Mouse (Mus musculus) retina, adult 2 months (tissue): ENCODE data around the gene Gucy2d.
A peak's percentile ranks its signal among the peaks of the same experiment; 100 is the strongest.

Experiments used
- DNase-seq: peaks from one replicate; pipeline ENCODE4 v3.0.0-alpha.2; 2012; ENCODE audit warnings: low read depth, low spot score

Gene Gucy2d

DNA sequence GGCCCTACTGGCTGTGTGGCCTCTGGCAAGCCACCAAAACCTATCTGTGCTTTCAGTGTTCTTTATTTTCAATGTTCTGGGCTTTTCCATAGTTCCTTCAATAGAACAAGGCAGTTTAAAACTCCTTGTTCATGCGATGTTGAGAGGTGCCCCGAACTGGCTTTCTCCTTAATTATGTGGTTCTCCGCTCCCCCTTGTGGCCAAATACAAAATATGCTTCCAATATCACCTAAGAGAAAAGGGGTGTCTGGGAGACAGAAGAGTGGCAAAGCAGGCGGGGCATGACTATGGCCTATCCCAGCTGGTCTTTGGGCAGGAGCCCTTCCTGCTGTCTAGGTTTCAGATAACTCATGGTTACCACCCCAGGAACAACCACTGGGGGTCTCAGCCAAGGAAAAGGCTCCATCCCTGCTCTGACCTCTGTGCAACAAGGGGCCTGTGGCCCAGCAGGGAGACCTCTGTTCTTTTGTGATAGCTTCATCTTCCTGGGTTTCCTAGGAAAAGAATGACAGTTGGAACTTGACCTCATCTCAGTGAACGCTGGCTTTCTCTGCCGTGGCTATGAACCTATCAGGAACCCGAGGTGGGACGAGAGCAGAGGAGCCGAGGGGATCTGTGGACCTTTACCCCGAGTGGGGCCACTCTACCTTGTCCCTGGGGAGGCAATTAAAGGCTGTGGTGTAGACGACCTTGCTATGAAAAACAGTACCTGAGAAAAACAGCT lies 7.5 kb downstream of the Gucy2d start:
- DNase-seq = no peak

- DNase-seq = no peak
Observed at GRCm38 (mm10) chr7:98448309-98448630, 8.1 kb downstream of the Gucy2d start.

DNA sequence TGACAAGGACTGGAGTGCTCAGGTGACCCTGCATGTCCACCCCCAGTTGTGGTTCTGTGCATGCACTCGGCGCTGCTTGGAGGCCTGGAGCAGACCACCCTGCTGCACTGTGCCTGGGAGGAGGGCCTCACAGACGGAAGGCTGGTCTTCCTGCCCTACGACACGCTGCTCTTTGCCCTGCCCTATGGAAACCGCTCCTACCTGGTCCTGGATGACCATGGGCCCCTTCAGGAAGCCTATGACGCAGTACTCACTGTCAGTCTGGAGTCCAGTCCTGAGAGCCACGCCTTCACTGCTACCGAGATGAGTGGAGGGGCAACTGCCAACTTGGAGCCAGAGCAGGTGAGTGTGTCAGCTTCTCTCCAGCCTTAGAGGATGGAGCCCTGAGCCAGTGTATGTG lies 9.5 kb downstream of the Gucy2d start:
- DNase-seq = no peak

DNA sequence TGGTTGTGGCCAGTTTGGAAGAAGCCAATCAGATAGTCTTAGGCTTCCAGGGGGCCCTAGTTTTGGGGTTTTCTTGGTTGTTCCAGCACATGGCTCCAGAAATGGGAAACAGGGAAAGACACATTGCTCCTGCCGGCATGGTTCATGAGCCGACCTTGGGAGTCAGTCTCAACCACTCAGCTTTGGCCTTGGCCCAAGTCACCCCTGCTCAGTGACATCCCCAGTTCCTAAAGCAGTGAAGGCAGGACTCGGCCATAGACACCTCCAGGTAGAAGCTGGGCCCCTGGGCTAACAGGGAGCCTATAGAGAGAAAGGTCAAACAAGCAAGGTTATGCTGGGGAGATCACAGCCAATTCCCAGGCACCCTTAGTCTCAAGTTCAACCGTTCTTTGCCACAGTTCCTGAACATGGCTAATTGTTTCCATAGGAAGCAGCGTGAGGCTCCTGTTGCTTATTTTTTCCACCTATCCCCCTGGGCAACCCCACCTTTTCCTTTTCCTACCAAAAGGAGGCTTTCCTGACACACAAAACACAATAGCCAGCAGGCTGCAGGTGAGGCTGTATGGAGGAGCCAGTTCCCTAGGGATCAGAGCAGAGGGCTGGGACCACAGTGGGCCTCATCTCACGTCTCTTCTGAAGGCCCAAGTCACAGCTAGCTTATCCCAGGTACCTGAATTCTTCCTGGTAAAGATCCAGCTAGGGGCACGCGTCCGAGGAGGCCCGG lies 14.3 kb downstream of the Gucy2d start:
- DNase-seq = no peak

GRCm38 (mm10) chr7:98460319-98460718 lies 20.1 kb downstream of the Gucy2d start:
- no peak for DNase-seq

GRCm38 (mm10) chr7:98469089-98469488 lies 28.9 kb downstream of the Gucy2d start:
- DNase-seq = no peak

DNA sequence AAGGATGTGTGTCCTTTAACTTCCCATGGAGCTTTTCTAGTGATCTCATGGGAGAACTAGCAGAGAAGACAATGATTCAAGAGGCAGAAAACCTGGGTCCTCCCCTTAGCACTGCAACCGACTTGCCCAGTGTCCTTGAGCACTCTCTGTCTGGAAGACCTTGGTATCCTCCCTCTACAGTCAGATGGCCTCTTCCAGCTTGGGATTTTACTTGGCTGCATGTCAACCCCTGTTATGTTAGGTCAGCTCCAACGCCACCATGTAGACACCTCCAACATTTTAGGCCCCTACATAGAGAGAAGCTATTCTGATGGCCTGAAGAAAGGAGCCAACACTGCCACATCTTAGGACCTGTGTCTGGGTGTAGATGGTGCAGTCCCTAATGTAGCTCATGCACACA lies 32.3 kb downstream of the Gucy2d start:
- DNase-seq = no peak

- DNase-seq = no peak
Observed at GRCm38 (mm10) chr7:98474558-98474957, 34.3 kb downstream of the Gucy2d start.

GRCm38 (mm10) chr7:98477153-98477552 lies 36.9 kb downstream of the Gucy2d start:
- no peak for DNase-seq

DNA sequence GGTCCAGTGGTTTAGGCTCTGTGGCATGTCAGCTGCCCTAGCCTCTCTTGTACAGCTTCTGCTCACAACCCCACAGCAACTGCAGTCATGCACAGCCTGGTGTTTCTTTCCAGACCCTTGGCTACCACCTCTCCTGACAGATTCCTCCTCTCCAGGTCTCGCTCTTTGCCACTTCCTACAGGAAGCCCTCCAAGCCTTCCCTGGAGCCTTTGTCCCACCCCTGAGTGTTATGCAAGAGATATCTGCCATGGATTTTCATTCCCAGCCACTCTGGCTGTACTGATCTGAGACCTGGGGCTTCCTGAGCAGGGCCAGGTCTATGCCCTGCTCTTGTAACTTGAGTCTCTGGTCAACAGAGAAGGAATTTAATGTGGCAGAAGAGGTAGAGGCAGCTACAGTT lies 40.3 kb downstream of the Gucy2d start:
- no peak for DNase-seq

GRCm38 (mm10) chr7:98481066-98481734 lies 41.0 kb downstream of the Gucy2d start:
- DNase-seq = peak; percentile 74

GRCm38 (mm10) chr7:98481861-98482260 lies 41.6 kb downstream of the Gucy2d start:
- DNase-seq = no peak

GRCm38 (mm10) chr7:98482551-98483267 lies 42.5 kb downstream of the Gucy2d start:
- no peak for DNase-seq

- DNase-seq = no peak
Observed at GRCm38 (mm10) chr7:98483268-98483607, 43.0 kb downstream of the Gucy2d start.

GRCm38 (mm10) chr7:98484878-98485277 lies 44.7 kb downstream of the Gucy2d start:
- no peak for DNase-seq

DNA sequence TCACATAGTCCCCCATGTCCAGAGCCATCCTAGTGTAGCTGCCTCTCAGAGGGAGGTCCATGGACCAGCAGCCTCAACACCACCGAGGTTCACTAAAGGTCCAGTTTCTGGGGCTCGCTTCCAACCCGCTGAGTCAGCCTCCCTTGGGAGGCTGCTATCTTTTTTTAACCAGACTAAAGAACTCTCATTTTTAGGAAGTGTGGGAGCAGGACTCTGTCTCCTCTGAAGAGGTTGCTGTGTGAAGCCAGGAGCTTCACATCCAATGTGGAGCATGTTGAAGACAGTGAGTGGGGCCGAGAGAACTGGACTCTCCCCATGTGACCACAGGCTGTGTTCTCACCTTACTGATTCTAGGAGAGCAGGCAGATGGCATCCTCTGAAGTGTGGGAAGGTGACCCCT lies 45.3 kb downstream of the Gucy2d start:
- DNase-seq = no peak

GRCm38 (mm10) chr7:98486471-98486917 lies 46.3 kb downstream of the Gucy2d start:
- DNase-seq = no peak

DNA sequence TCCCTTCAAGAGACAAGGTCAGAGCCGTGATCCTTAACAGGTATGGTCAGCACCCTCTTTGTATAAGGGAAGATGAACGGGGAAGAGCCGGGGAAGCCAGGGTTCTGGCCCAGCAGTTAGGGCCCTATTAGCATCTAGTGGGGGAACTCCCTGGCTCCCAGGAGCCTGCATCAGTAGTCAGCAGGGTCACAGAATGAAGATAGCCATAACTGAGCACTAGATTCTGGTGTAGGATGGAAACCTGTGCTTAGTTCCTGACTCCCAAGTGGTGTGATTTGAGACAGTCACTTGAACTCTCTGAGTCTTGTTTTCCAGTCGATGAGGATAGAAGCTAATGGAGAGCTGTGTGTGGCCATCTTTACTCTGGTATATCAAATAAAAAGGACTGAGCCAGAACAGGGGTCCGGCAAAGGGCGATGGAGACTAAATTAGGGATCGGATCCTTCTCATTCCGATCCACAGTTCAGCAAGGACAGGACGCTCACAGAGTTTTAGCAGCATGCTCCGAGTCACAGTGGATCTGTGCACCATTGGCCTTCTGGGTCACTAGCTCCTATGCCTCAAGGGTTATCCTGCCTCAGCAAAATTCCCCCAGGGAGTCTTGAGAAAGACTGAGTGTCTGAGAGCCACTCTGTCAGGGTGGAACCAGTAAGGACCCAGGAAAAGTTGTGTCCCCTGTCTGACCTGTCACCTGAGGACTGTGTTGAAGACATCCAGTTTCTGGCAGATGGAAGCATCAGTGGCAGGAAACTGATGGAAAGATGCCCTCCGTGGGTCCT lies 47.2 kb downstream of the Gucy2d start:
- no peak for DNase-seq

DNA sequence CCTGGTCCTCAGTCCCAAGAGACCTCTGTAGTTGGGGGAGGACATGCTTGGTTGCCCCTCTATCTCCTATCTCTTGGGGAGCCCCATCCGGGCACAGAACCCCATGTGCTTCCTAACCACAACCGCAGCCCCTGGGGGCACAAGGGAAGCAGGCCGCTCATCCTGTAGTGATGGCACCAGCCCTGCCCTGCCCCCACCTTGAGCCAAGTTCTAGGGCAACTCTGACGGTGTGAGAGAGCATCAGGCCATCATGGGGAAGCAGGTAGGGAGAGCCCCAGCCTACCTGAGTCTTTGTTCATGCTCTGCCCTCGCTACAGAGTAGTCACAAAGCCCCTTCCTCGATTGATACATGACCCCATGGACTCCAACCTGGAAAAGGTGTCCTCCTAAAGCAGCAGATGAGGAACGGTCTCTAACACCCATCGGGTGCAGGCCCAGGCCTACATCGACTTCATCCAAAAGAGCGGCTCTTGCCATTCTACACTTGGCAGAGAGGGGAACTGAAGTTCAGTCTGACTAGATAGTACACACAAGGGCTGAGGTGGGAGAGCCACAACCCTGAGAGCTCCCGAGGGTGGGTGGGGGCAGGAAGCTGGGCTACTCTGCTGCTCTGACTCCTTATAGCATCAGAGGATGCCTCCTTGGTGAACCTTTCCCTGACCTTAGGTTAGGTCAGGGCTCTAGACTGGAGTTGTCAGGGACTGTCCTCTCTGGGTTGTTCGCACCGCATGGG lies 48.3 kb downstream of the Gucy2d start:
- DNase-seq = no peak

GRCm38 (mm10) chr7:98489131-98489530 lies 48.9 kb downstream of the Gucy2d start, which contains the start of gene Lrrc32:
Lrrc32 (plus strand) TSS chr7:98489283.
- DNase-seq = no peak

- DNase-seq = no peak
Observed at GRCm38 (mm10) chr7:98489623-98490084, 49.4 kb downstream of the Gucy2d start.
